Mouse (Mus musculus): ENCODE data around the gene Lrrc27.

Gene Lrrc27

DNA sequence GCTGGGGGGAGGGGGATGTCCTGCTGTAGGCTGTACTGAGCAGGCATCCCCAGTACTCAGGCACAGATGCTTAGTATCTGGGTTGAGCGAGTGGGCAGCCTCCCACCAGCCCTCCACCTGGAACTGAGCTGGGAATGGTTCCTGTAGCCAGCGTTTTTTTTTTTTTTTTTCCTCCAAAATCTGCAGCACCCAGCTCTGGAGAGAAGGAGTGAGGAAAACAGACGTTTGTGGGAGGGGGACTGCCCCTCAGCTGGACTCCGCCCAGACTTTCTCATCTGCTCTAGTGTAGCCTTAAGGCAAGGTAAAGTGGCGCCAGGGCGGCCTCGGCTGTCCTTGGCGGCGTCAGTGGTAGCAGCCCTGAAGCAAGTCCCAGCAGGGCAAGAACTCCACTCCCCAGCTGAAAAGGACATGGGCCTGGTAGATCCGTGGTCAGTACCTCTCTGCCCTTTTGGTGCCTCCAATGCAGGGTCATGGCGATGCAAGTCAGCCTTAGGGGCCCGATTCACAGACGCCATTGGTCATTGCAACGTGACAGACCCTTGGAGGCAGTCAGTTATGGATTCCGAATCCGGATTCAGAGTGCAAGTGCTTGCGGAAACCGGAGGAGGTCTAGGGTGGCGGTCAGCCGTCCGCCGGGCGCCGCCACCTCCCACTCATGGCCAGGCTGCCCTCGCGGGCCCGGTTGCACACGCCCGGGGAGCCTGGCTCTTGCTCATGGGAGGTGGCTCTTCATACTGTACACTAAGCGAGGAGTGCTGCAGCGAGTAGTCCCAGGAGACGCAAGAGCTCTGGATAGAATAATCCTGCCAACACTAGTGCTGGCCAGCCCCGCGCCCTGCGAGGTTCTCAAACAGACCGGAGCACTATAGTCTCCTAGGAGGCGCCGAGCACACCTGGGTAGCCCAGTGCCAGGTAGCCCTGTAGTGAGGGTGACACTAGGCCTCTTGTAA is 34.4 kb downstream of the Lrrc27 start:
- DNase-seq: no peak

DNA sequence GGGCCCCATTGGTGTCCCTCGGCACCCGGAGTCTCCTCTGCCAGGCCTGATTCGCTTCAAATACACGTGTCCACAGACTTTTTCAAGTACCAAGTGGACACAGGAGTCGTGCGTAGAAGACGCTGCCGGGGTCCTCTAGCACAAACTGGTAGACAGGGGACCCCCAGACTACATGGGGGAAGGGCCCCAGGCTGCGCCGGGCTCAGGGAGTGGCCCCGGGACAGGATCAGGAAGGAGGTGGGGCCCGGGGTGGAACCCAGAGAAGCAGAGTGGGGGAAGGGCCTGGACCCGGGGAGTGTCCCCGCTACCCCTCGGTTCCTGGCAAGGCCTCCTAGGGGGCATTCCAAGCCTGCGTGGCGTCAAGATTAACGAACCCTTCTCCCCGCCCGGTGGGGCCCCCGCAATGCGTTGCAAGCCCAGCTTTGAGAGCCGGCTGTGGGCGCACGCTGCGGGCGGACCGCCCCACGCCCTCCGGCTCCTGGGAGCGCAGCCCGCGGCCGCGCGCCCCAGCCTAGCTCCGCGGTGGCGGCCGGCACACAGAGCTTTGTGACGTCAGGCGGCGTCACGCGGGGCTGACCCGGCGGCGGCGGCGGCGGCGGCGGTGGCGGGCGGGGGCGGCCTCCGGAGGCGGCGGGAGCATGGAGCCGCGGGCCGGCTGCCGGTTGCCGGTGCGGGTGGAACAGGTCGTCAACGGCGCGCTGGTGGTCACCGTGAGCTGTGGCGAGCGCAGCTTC is 35.3 kb downstream of the Lrrc27 start, which contains the start of gene Pwwp2b:
Pwwp2b (plus strand) TSS at position 602 of the 734 bp plus-strand sequence.
- peak; percentile 83 for DNase-seq

DNA sequence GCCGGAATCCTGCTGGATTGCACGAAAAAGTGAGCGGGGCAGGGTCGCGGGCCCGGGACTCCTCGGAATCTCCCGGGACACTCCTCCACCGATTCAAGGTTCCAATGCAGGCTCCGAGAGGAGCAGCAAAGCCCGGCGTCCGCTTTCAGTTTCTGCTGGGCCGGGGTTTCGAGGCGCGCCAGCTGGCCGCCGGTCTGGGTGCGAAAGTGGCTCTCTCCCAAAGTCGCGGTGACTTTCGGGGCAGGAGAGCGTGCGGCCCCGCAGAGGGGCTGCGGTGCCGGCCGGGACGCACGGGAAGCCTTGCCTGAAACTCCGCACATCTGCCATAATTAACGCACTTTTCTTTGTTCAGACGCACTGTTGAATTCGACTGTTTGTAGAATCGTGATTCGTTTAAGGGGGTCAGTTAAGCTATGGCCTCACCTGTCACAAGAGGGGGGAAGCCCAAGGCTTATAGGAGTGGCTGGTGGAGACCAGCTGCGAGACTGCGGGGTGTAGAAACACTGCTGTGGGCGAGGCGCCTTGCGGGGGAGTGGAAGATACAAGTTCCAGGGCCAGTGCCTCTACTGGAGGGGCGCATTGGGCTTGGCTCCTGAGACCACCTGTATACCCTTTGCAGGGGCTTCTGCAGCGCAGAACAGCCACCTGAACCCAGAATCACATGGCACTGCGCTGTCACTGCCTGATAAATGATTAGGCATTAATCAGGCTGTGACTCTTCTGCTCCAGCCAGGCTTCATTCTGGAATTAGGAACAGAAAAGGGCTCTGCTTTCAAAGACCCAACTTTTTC is 36.0 kb downstream of the Lrrc27 start:
- DNase-seq: peak; percentile 24

DNA sequence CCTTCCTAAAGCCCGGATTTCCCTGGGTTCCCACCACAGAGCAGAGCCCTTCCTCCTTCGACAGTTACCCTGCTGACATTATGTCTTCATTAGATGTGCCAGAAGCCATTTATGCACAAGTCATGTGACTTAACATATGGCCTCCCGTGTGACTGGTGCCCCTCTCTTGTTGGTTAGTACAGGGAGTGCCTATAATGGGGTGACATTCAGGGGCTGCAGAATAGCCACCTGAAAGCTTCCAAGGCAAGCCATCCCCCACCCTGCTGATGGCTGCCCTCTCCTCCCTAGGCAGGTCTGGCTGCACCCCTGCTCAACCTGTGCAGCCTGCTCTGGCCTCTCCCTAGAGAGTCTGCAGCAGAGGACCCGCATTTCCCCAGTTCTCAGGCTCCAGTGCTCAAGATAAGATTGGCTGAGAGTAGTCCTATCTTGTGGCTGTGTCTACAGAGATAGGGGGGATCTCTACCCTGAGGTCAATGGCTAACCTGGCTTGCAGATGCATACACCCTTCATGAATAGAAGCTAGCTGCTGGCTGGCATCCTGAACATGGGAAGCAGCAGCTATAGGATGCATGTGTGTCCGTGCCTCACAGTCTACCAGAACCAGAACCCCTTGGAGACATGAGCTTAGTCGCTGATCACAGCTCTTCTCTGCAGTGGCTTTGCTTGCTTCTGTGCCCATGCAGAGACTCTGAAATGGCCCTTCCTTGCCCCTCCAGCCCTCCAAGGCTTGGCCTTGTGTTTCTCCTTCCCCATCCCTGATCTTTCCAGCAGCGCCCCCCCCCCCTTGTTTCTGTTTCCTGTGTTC is 36.8 kb downstream of the Lrrc27 start:
- DNase-seq: no peak

DNA sequence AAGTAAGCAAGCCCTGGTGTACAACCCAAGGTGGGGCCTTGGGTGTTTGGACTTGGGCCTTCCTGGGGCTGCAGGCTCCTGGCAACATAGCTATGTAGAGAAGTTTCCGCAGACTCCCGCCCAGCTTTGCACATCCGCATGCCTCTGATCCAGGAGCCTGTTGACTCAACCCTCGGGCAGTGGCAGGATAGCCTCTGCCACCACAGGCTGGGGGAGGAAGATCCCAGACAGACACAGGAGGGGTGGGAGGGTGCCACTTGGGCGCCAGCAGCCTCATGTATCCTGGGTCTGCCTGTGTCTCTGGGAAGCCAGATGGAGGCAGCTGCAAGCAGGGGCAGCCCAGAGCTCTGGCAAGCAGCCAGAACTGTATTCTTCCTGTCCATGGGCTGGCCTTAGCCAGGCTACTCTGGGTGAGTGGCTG is 39.1 kb downstream of the Lrrc27 start:
- DNase-seq: no peak

DNA sequence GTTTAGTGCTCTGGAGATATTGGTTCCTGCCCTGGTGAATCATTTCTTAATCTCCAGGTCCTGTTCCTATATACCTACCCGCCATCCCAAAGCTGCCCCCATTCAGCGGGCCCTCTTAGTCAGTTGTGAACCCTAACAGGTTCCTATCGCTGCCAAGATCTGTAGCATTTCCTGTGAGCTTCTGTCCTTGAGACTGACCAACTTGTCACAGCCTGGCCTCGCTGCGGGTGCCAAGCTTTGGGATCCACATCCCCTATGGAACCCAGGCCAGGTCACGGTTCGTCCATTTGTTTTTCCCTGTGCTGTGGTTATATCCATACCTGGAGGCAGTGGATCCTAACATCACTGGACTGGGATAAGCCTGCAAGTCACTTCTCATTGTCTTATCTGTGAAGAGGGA is 39.8 kb downstream of the Lrrc27 start:
- no peak for DNase-seq

DNA sequence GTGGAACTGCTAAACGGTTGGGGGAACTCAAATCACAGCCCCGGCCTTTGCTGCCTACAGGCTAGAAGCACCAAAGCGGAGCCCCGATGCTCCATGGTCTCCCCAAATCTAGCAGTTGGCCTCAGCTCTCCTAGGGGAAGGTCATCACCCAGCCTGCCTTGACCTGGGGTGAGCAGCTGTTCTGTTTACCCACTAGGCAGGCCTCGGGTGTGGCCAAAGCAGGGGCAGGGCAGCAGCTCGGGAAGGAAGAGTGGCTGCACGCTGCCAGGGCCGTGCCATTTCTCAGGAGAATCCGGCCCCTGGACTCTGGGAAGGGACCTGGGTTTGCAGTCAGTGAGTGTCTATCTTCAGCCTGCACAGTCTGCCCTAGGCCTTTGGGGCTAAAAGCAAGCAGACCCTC is 40.2 kb downstream of the Lrrc27 start:
- no peak for DNase-seq

DNA sequence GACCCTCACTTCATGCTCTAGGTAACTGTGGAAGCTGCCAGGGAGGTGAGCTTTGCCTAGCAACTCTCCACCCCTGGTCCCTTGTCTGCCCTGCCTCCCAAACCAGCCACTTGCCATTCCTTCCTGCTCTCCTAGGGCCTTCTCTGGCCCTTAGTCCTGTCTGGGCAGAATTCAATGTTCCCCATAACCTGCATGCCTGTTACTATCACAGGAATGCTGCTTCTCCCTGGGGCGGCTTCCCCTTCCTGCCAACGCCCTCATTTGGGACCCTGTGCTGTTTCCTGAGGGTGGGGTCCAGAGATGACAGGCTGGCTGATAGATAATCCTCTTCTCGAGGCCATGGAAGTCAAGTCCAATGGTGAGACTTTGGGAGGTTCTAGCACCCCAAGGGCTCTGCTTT is 40.7 kb downstream of the Lrrc27 start:
- no peak for DNase-seq

DNA sequence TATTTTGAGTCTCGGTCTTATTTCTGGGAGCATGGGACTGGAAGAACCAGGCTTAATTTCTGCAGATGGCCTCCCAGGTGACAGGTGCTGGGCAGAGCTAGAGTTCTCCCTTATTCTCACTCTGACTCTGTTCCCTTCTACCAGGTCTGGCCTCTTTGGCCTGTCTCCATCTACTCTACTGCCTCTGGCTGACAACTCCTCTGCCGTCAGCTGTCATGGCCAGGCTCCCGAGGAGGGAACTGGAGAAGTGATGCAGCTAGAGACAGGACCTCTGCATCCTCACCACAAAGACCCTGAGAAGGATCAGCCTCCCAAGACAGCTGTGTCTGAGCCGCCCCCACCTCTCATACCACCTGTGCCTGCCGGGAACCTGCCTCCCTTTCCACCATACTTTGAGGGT is 41.8 kb downstream of the Lrrc27 start:
- no peak for DNase-seq

DNA sequence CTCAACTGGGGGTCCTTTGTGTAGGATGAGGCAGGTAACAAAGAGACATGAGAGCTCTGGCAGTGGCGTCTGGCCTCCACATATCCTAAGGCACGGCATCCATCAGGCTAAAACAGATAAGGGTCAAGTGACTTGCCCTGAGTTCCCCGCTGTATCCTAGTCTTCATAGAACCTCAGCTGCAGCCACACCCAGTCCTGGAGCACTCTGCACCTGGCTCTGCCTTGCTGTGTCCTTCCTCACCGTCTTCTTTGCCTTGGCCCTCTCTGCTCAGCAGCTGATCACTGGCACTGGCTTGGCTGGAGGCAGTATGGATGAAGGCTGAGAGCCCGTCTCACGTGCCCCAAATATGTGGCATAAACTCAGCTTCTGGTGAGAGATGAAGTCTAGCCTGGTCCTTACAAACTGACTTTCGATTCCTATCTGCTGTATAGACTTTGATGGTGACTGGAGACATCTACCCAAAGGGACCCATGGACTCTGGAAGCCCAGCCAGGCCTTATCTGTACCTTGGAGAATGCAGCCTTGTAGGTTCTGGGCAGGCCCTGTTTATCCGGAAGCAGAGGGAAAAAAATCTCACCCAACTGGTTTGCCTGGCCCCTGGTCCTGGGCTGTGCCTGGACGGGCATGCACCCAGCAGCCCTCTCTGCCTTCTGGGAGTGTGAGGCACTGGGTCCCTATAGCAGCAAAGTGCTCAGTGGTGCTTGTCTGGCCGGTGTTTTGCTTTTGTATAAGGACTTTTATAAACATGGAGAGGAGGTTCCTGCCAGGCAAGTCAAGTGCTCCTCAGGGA is 45.2 kb downstream of the Lrrc27 start:
- DNase-seq: no peak

DNA sequence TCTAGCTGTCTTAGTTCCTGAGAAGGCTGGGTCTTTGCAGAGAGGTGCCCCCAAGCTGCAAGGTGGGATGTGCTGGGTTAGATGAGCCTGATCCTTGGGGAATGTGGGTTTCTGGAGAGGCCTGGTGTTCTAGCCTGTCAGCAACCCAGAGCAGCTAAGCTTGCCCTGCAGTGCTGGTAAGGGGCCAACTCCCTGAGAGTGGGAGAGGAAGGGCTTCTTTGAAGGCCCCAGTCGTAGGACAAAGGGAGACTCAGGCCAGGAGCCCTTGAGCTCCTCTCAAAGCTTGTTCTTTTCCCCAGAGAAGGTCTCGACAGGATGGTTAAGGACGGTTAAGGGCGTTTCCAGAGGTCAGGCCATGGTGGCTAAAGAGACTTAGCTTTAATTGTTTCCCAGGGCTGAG is 51.5 kb downstream of the Lrrc27 start:
- no peak for DNase-seq

DNA sequence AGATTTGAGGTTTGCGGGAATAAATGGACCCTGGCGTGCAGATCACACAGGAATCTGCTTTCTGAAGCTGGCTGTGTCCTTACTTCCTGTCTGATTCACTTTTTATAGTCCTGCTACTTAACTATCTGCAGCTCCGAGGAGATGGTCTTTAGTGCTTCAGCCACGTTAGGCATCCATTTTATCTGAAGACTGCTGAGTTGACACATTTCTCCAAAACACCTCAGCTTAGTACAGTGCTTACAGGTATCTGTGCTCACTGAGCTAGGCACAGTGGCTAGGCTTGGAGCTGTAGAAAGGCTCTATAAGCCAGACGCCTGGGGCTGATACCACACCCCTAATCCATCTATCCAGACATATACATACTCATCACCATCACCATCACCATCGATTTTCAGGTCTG is 52.8 kb downstream of the Lrrc27 start:
- DNase-seq: no peak

DNA sequence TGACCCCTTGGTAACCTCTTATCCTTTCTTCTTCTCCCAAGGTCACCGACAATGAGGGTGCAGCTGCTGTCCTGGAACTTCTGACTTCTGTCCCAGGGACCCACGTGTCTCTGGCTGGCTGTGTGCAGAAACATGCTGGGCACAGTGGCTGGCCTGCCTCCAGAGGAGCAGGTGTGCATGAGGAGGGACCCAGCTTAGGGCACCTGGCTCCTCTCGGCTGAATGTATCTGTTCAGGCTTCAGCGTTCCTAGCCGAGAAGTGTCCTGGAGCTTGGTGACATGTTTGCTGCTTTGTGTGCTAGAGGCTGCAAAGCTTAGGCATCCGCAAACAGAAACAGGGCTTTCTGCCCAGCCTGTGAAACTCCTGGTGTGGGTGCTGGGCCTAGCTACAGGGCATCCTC is 53.6 kb downstream of the Lrrc27 start:
- no peak for DNase-seq

DNA sequence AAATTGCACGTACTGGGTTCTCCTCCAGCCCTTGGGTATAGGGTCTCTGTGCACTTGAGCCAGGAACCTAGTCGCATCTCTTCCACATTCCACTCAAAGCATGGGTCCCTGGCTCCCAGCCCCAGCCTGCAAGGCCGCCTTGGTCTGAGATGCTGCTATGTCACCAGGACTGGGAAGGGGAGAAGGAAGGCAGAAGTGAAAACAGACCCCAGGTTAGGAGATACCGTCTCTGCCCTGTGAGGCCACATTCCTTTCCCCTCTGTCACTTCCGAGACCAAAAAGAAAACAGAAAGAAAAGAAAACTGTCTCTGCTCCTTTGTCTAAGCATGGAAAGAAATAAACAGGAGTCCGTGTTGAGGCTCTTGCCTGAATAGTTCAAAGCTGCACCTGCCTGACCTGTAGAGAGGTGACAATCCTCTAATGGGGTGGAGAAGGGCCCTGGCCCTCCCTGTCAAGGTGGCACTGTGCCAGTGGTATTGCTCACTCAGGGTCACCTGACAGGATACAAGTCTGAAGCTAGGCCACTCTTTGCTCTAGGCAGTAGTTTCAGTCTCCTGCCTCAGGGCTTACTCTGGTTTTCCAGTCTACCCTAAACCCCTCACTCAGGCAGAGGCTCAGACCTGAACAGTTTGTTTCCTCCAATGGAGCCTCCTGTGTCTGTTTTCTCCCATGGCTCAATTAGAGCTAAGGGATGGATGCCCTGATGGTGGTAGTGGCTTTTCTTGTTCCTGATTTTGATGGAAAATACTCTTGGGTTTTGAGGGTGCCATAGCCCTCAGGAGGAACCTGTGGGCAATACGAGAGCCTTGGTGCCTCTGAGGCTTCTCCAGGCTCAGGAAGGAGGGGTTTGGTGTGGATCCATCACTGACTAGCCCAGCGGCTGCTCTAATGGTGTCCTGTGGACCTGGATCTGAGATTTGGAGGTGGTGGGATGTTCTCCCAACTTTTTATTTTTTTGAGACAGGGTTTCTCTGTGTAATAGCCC is 54.4 kb downstream of the Lrrc27 start:
- DNase-seq: no peak

DNA sequence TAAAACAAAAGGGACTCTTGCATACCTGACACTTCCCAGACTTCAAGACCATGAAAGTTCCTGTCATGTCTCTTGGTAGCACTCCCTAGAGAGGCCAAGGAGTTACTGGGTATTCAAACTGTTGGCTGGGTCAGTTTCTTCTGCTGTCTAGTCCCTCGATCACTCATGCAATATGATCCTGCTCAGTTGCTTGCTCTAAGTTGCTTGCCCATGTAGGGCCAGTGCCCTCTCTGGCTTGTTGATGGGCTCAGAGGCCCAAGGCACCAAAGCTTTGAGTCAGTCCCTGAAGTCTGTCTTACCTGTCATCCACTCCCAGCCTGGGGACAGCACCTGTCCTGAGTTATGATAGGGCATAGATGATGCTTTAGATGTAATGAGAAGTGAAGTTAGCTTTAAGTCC is 58.0 kb downstream of the Lrrc27 start:
- DNase-seq: no peak

DNA sequence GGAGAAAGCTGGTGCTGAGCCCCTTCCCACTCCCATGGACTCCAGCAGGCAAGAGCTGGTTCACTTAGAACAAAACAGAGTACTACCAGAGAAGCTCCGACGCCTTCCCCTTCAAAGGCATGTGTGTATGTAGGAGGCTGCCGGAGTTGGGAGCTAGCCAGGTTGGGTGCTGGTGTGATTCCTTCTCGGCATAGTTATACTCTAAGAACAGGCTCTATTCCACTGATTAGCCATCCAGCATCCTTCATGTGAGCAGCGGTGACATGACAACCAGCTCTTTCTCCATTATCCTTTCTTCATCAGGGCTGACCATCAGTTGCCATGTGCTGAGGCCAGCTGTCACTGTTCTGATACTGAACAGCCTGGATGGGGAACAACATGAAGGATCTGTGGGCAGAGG is 59.1 kb downstream of the Lrrc27 start:
- no peak for DNase-seq

DNA sequence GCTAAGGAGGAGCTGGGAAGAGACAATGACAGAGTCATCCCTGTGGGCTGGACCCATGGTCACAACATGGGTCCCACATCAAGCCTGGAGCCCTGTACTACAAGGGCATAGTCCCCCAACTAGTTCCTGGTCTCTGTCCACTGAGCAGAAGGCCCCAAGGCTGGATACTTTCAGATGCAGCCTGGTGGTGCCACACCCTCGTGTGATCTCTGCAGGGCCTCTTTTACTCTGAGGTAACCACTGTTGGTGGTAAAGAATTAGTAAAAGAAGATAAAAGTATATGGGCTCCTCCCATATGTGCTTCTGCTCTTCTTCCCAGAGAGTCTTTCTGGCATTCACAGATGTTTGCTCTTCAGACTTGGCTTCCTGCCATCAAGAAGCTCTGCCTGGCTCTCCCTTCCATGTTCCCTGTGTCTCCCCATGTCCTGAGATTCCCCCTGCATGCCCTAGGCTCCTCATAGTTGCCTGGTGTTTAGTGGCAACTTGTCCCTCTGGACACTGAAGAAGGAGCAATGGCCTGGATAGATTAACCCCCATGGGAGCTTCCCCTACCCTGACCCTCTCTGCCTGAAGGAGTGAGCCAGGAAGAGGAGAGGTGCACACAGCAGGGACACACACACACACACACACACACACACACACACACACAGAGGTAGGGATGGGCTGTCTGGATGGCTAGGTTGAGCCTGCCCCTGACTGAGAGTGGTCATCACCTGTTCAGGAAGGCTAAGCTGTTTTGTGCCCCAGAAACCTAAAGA is 60.0 kb downstream of the Lrrc27 start:
- no peak for DNase-seq

DNA sequence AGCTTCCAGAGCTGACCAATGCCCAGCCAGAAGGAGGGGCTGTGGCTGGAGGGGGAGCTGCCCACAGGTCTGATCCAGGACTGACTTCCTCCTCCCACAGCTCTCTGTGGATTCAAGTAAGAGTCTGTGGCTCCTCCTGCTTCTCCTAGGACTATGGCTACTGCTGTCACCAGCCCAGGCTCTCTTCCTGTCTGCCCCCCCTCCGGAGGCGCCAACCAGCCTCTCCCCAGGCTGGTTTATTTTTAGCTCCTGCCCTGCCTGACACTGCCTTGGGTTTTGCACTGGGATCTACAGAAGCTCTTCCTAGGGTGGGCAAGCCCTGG is 60.6 kb downstream of the Lrrc27 start:
- DNase-seq: no peak

DNA sequence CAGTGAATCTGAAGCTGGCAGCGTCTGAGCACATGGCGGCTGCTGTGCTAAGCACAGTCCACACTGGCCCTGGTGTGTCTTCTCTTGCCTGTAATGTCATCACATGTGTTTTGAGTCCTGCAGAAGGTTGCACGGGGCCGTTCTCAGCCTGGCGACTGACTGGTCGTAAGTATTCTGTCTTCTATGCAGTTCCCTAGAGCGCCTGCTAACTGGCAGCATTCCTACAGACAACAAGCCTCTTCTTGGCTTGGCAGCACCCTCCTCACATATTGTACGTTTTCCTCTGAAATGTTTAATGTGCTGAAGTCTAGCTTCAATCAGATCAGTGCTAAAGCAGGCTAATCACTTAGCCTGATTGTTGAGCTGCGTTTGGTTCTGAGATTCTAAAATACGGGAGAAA is 62.8 kb downstream of the Lrrc27 start:
- DNase-seq: no peak

DNA sequence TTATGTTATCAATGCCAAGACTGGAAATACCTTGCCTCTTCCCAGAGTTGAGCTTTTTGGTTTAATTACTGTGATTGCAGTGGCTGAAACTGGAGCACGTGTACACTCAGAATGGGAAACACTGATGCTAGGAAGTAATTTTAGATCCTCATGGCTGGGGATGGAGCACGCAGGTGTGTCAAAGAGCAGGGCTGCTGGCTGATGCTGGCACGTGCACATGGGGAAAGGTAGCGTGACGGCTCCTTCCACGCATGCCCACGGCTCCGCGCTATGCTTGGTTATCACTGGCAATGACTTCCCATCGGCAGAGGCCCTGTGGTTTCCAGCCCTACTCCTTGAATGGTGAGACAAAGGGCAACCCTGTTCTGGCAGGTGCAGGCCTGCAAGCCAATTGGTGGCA is 63.4 kb downstream of the Lrrc27 start:
- DNase-seq: no peak
